Mouse (Mus musculus): Measurements from ENCODE around the gene Prss54. TPM values are rescaled to one million over a fixed set of nuclear protein-coding genes. Genes with fewer than 3 reads are reported as not detected.
A peak's percentile ranks its signal among the peaks of the same experiment; 100 is the strongest.
"Not testable (repeated sequence)": the region's sequence is repeated elsewhere in the genome, so short reads cannot be mapped to it uniquely, and the experiment has no call there.

Prss54 gene
- total RNA-seq (2021) = under 1 TPM in 1 of 2 experiments, not detected in 1; 0.30 TPM
- long read RNA-seq, experiment 1 = 0 reads
- long read RNA-seq, experiment 2 = 0 reads

GRCm38 (mm10) chr8:95576240-95576639 lies at the start of gene Prss54:
TSS of gene Prss54 (minus strand) at chr8:95576340.
- no peak within 1 kb of the TSS for H3K4me3 ChIP-seq
- intact Hi-C loops (cut with DNase I) = no loop called here

GRCm38 (mm10) chr8:95624833-95625232 lies 48.7 kb upstream of the Prss54 start:
- no peak overlapping the region for H3K4me3 ChIP-seq
- TF ChIP-seq CTCF (IDR thresholded peaks at IDR 0.05) = no peak; the same call in 1 of the 2 replicates
- DNase-seq (ENCODE audit: extremely low spot score in 1 of 2, low spot score in 2 of 2) = no peak

More at GRCm38 (mm10) chr8:95576240-95576639, at the start of gene Prss54:
- H3K27ac ChIP-seq = no peak within 1 kb of the TSS
- no peak for TF ChIP-seq CTCF (IDR thresholded peaks at IDR 0.05)
- no peak for DNase-seq (ENCODE audit: extremely low spot score in 1 of 2, low spot score in 2 of 2)

GRCm38 (mm10) chr8:95620046-95620445 lies 43.9 kb upstream of the Prss54 start:
- no peak overlapping the region for H3K27ac ChIP-seq
- DNase-seq (ENCODE audit: extremely low spot score in 1 of 2, low spot score in 2 of 2) = no peak
- TF ChIP-seq CTCF (IDR thresholded peaks at IDR 0.05) = no peak

More at GRCm38 (mm10) chr8:95624833-95625232, 48.7 kb upstream of the Prss54 start:
- no peak overlapping the region for H3K27ac ChIP-seq
- intact Hi-C loops (cut with DNase I) = no loop called here

GRCm38 (mm10) chr8:95616383-95616782 lies 40.2 kb upstream of the Prss54 start:
- TF ChIP-seq CTCF (IDR thresholded peaks at IDR 0.05) = no peak
- Histone ChIP-seq H3K27ac (no peak overlapping the region), H3K4me3 (no peak overlapping the region)
- no peak for DNase-seq (ENCODE audit: extremely low spot score in 1 of 2, low spot score in 2 of 2)
- intact Hi-C loops (cut with DNase I) = no loop called here

More at GRCm38 (mm10) chr8:95620046-95620445, 43.9 kb upstream of the Prss54 start:
- no peak overlapping the region for H3K4me3 ChIP-seq
- intact Hi-C loops (cut with DNase I) = no loop called here

GRCm38 (mm10) chr8:95611769-95612168 lies 35.6 kb upstream of the Prss54 start:
- Histone ChIP-seq H3K27ac (no peak overlapping the region), H3K4me3 (no peak overlapping the region)
- intact Hi-C loops (cut with DNase I) = no loop called here
- TF ChIP-seq CTCF (IDR thresholded peaks at IDR 0.05) = no peak
- no peak for DNase-seq (ENCODE audit: extremely low spot score in 1 of 2, low spot score in 2 of 2)

- intact Hi-C loops (cut with DNase I) = no loop called here
- Histone ChIP-seq H3K4me3 (no peak overlapping the region), H3K27ac (no peak overlapping the region)
- DNase-seq (ENCODE audit: extremely low spot score in 1 of 2, low spot score in 2 of 2) = no peak
- no peak for TF ChIP-seq CTCF (IDR thresholded peaks at IDR 0.05)
Observed at GRCm38 (mm10) chr8:95610749-95611148, 34.6 kb upstream of the Prss54 start.

- intact Hi-C loops (cut with DNase I) = loop anchor here (5.0 to 10.0 kb wide), 3 partner anchors 68 to 305 kb away; partner anchors contain the start of gene Ndrg4
- no peak for DNase-seq (ENCODE audit: extremely low spot score in 1 of 2, low spot score in 2 of 2)
- no peak for TF ChIP-seq CTCF (IDR thresholded peaks at IDR 0.05)
- Histone ChIP-seq H3K27ac (no peak overlapping the region), H3K4me3 (no peak overlapping the region)
Observed at GRCm38 (mm10) chr8:95609406-95609805, 33.3 kb upstream of the Prss54 start.

- TF ChIP-seq CTCF (IDR thresholded peaks at IDR 0.05) = no peak
- peak overlapping the region; percentile 36; the same call in 1 of the 2 replicates for H3K27ac ChIP-seq
- no peak overlapping the region for H3K4me3 ChIP-seq
- intact Hi-C loops (cut with DNase I) = loop anchor here (5.0 to 10.0 kb wide), 3 partner anchors 70 to 308 kb away; partner anchors contain the start of gene Ndrg4
- peak; percentile 44 to 53 for DNase-seq (ENCODE audit: extremely low spot score in 1 of 2, low spot score in 2 of 2)
Observed at GRCm38 (mm10) chr8:95607210-95607609, 31.1 kb upstream of the Prss54 start.

GRCm38 (mm10) chr8:95606509-95606908 lies 30.4 kb upstream of the Prss54 start:
- intact Hi-C loops (cut with DNase I) = loop anchor here (1.0 to 10.0 kb wide), 4 partner anchors 71 to 308 kb away; partner anchors contain the start of gene Ndrg4
- DNase-seq (ENCODE audit: extremely low spot score in 1 of 2, low spot score in 2 of 2); H3K4me3 ChIP-seq: not testable (repeated sequence)
- H3K27ac ChIP-seq = peak overlapping the region; percentile 36; the same call in 1 of the 2 replicates
- peak; percentile 65 for TF ChIP-seq CTCF (IDR thresholded peaks at IDR 0.05)

GRCm38 (mm10) chr8:95602168-95602567 lies 26.0 kb upstream of the Prss54 start:
- TF ChIP-seq CTCF (IDR thresholded peaks at IDR 0.05) = peak; percentile 45
- no peak for DNase-seq (ENCODE audit: extremely low spot score in 1 of 2, low spot score in 2 of 2)
- intact Hi-C loops (cut with DNase I) = loop anchor here (10.0 kb wide), 1 partner anchor 313 kb away; no protein-coding TSS in a partner anchor
- no peak overlapping the region for H3K27ac ChIP-seq
- H3K4me3 ChIP-seq = no peak overlapping the region

GRCm38 (mm10) chr8:95601306-95601705 lies 25.2 kb upstream of the Prss54 start:
- no peak for DNase-seq (ENCODE audit: extremely low spot score in 1 of 2, low spot score in 2 of 2)
- no peak overlapping the region for H3K4me3 ChIP-seq
- H3K27ac ChIP-seq = no peak overlapping the region
- no peak for TF ChIP-seq CTCF (IDR thresholded peaks at IDR 0.05)
- intact Hi-C loops (cut with DNase I) = loop anchor here (10.0 kb wide), 1 partner anchor 313 kb away; no protein-coding TSS in a partner anchor

GRCm38 (mm10) chr8:95599861-95600260 lies 23.7 kb upstream of the Prss54 start:
- H3K27ac ChIP-seq = no peak overlapping the region
- TF ChIP-seq CTCF (IDR thresholded peaks at IDR 0.05) = peak; percentile 80
- DNase-seq (ENCODE audit: extremely low spot score in 1 of 2, low spot score in 2 of 2) = peak; percentile 73 to 81
- no peak overlapping the region for H3K4me3 ChIP-seq
- intact Hi-C loops (cut with DNase I) = loop anchor here (1.0 to 10.0 kb wide), 3 partner anchors 97 to 315 kb away; partner anchors contain the start of gene Setd6

GRCm38 (mm10) chr8:95596841-95597241 lies 20.7 kb upstream of the Prss54 start:
- TF ChIP-seq CTCF (IDR thresholded peaks at IDR 0.05) = no peak
- intact Hi-C loops (cut with DNase I) = no loop called here
- no peak overlapping the region for H3K4me3 ChIP-seq
- DNase-seq (ENCODE audit: extremely low spot score in 1 of 2, low spot score in 2 of 2) = no peak
- H3K27ac ChIP-seq = no peak overlapping the region
